Mouse (Mus musculus): ENCODE data around the gene Scarf1.
A peak's percentile ranks its signal among the peaks of the same experiment; 100 is the strongest.

The Scarf1 gene

GRCm38 (mm10) chr11:75563851-75564548 lies 50.7 kb downstream of the Scarf1 start:
- no peak for DNase-seq (ENCODE audit: low read depth, low spot score)

- DNase-seq (ENCODE audit: low read depth, low spot score): peak; percentile 96
These were observed 52.5 kb downstream of the Scarf1 start for GRCm38 (mm10) chr11:75565849-75566248.

GRCm38 (mm10) chr11:75566276-75567196 lies 53.2 kb downstream of the Scarf1 start:
- DNase-seq (ENCODE audit: low read depth, low spot score): no peak

DNA sequence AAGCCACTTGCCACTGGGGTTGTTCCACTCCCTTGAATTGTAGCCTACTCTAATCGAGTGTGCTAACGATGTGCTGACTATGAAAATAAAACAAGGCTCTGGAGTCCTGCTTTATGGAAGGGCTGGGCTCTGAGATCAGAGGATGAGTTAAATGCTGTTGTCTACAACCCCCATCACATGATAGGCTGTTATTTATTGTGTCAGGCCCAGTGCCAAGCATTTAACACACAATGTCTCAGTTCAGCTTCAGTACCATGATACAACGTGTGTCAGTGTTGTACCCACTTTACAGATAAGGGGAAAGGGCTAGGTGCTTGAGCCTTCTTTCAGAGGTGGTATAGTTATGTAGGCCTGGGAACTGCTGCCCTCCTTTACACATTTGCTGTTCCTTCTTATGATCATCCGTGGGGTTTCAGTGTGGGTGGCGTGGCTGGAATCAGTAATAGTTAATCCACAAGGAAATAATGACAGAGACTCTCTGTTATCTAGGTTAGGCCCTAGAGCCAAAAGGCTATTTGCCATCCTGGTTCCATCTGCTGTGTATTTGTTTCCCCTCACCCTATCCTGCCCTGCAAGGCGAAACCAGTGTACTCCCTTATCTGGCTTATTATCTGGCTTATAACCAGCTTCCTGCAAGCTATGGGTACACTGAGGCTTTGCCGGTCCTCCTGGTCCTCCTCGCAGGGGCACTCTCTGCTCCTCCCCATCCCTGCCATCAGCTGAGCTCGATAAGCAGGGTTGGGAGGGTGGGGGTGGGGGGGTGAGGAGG lies 54.2 kb downstream of the Scarf1 start:
- no peak for DNase-seq (ENCODE audit: low read depth, low spot score)

DNA sequence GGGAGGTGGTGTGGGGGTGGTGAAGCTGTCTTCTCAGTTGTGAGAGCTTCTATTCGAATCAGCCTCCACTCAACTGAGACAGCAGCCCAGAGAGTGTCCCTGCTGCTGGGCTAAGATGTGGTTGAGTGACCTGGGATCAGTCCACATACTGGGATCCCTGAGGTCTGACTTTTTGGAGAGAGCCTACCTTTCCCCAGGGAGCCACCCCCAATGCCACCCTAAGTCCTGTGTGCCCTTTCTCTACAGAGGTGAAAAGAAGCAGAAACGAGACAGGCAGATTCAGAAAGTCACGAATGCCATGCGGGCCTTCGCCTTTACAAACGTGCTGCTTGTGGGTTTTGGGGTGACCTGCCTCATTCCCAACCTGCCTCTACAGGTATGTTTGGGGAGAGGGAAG lies 54.8 kb downstream of the Scarf1 start:
- DNase-seq (ENCODE audit: low read depth, low spot score): no peak

- no peak for DNase-seq (ENCODE audit: low read depth, low spot score)
These were observed 55.6 kb downstream of the Scarf1 start for GRCm38 (mm10) chr11:75568962-75569361.

DNA sequence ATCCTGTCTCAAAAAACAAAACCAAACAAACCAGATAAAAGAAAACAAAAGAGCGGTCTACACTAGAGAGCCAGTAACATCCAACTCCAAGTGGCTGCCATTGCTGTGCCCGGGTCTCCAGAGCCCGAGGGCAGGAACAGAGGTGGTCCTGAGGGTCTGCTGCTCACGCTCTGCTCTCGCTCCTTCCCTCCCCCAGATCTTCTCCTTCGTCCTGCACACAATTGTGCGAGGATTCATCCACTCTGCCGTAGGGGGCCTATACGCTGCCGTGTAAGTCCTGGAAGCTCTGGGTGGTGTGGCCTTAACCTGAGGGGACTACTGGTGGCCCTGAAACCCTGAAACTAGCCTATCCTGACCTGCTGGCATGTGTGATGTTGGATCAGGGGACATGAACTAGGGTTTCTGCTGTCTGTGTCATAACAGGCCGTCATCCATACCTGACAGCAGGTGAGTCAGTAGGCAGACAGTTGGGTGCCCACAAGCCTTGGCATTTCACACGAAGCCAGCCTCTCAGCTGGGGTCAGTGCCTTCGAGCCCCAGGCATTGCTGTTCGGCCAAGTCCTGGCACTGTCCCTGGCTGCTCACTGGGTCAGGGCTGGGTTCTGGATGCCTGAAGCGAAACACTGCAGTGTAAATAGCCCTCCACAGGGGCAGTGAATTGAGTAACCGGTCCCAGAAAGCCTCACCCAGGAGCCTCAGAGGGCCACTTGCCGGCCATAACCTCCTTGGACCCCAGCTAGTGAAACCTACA lies 57.2 kb downstream of the Scarf1 start:
- DNase-seq (ENCODE audit: low read depth, low spot score): no peak

GRCm38 (mm10) chr11:75571126-75571990 lies 58.0 kb downstream of the Scarf1 start:
- peak; percentile 81 for DNase-seq (ENCODE audit: low read depth, low spot score)

DNA sequence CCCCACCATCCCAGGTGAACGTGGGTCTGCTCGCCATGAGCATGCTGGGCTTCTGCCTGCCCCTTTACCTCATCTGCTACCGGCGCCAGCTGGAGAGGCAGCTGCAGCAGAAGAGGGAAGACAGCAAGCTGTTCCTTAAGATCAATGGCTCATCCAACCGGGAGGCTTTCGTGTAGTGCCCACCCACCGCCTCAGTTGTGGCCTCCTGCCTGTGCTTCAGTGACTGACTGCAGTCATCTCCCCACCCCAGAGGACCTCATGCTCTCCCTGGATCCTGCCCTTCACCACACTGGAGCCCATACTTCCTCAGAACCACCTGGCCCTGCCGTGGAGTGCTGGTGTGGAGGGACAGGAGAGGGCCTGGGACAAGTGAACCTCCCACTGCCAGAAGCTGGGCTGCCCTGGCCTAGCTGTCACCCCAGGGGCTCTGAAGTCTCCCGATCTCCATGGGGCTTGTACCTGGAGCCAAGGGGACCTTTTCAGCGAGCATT lies 59.0 kb downstream of the Scarf1 start:
- no peak for DNase-seq (ENCODE audit: low read depth, low spot score)

DNA sequence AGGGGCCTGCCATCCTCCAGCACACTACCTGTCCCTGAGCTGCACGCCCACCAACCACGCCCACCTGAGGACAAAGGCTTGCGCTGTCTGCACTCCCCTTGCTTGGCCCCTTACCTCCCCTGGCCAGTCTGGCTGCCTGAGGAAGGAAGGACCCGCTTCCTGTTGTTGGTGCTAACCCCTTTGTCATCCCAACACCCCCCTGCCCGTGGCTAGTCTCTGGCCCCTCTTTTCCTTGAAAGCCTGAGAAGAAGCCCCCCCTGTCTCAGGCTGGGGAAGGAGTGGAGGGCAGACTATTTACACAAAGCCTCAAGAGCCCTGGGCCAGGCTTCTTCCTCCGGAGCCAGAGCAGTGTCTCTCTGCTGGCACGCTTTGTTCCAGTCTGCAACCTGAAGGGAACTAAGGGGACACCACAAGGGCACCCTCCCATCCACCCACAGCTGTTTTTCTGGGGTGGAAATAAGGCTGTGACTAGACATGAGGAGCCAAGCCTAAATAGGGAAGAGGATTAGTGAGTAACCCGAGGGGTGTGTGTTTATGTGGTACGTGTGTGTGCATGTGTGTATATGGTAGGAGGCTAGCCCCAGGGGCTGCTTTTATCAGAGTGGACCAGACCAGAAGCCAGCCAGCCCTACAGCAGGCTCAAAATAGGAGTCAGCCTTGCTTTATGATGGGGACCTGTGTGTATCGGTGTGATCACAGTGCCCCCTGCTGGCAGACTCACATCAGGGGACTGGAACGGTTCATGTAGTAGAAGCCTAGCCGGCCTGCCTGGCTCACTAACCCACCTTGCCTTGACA lies 59.7 kb downstream of the Scarf1 start:
- peak; percentile 95 for DNase-seq (ENCODE audit: low read depth, low spot score)

DNA sequence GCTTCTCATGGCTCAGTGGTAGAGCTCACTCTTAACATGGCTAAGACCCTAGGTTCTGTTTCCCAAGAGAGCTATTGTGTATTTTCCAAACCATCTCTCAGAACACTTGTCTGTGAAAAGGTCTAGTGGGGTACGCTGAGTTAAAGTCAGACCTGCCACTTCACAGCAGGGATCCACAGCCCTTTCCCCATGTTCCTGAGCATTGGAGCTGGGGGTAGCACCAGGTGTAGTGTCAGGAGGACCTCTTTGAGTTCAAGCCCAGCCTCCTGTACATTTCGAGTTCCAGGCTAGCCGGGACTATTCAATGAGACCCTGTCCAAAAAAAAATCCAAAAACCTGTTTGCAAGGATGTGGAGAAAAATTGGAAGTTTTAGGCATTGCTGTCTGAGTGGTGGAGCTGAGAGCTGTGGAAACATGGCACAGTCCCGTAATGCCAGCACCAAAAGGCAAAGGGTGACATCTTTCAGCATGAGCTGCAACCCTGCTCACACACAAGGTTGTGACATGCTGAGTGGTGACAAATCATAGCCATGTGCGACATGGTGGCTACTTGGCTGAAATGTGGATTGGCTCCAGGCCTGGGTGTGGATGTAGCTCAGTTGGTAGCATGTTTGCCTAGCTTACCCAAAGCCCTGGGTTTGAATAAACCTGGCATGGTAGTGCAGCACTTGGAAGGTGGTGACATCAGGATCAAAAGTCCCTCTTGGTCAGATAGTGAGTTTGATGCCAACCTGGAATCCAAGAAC lies 61.2 kb downstream of the Scarf1 start:
- DNase-seq (ENCODE audit: low read depth, low spot score): no peak

DNA sequence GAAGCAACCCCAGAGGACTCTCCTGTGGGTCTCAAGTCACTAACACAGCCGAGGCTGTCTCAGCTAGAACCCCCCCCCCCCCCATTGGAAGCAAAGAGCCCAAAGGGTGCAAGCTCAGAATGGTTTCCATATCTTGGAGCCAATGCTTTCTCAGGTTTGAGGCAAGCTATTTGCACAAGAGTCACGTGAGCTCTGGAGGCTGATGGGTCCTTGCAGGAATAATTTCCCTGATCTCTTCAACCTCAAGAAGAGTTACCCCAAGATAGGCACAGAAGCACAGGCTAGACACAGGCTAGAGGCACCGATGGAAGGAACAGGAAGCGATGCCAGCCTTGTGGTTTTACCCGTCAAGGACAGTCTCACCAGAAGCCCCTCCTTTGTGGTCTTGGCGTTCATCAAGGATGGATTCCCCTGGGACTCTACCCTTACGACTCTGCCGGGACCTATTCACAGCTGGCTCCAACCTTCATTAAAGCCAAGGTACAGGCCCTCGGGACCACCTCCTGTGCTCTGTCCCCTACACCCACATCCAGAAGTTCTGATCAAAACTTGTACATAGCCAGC lies 62.3 kb downstream of the Scarf1 start:
- no peak for DNase-seq (ENCODE audit: low read depth, low spot score)
